Mouse (Mus musculus) CH12.LX (cell line): ENCODE measurements around the gene Mxd1. TPM values are rescaled to one million over a fixed set of nuclear protein-coding genes. Genes with fewer than 3 reads are reported as not detected.

Source experiments
- DNase-seq: peaks from one replicate; pipeline ENCODE4 v3.0.0-alpha.2; 2013; ENCODE audit errors: extremely low read depth
- H3K27ac ChIP-seq: 2 replicates; pipeline ENCODE4 v1.5.1; 2012; ENCODE audit warnings: low read depth, mild to moderate bottlenecking, control low read depth, moderate library complexity; ENCODE audit not compliant: insufficient read depth
- H3K27me3 ChIP-seq: replicated peaks from 2 replicates; pipeline ENCODE3; 2012; ENCODE audit warnings: inconsistent platforms
- H3K36me3 ChIP-seq, 2 experiments: replicated peaks in 1 of 2; 2 replicates each; pipeline versions ENCODE3 to v1.6.1; 2012; ENCODE audit warnings: inconsistent platforms in 1 of 2, low read length in 1 of 2, mild to moderate bottlenecking in 1 of 2, mixed read lengths in 1 of 2, moderate library complexity in 1 of 2; ENCODE audit not compliant: control insufficient read depth in 1 of 2, insufficient read depth in 1 of 2
- H3K4me1 ChIP-seq, 2 experiments: 2 replicates each; pipeline ENCODE4 v1.6.1; 2012; ENCODE audit warnings: inconsistent platforms in 1 of 2, moderate library complexity in 1 of 2; ENCODE audit not compliant: insufficient read depth in 2 of 2, control insufficient read depth in 1 of 2
- H3K4me2 ChIP-seq: 2 replicates; pipeline ENCODE4 v1.6.1; 2012; ENCODE audit warnings: low read depth, mild to moderate bottlenecking, control low read depth; ENCODE audit not compliant: poor library complexity, insufficient read depth, severe bottlenecking
- H3K4me3 ChIP-seq, 3 experiments: fragments of 150-350 bp in 1 of 3; sonication (generic) in 1 of 3; replicated peaks in 1 of 3; 2 replicates each; pipeline versions ENCODE3 to v1.5.1; 2011 to 2012; ENCODE audit warnings: low read depth in 2 of 3, low read length in 2 of 3, mild to moderate bottlenecking in 2 of 3, moderate library complexity in 2 of 3, control low read depth in 1 of 3, improper control_type of control experiment in 1 of 3, inconsistent platforms in 1 of 3, mixed read lengths in 1 of 3; ENCODE audit not compliant: poor library complexity in 1 of 3
- H3K79me2 ChIP-seq: replicated peaks from 2 replicates; pipeline ENCODE4 v1.6.1; 2012; ENCODE audit warnings: mild to moderate bottlenecking, moderate library complexity; ENCODE audit not compliant: control insufficient read depth, poor library complexity, insufficient read depth, severe bottlenecking; ENCODE audit errors: extremely low read depth
- H3K9ac ChIP-seq: 2 replicates; pipeline ENCODE4 v1.6.1; 2012; ENCODE audit warnings: low read depth, mild to moderate bottlenecking, control low read depth, moderate library complexity; ENCODE audit not compliant: insufficient read depth
- H3K9me3 ChIP-seq: replicated peaks from 2 replicates; pipeline ENCODE3; 2012; ENCODE audit warnings: low read length, inconsistent platforms, mixed read lengths
- BHLHE40 ChIP-seq: IDR thresholded peaks from 2 replicates; pipeline ENCODE4 v1.6.1; 2011; ENCODE audit warnings: mild to moderate bottlenecking, low read depth, low read length, improper control_type of control experiment
- ETS1 ChIP-seq: conservative IDR thresholded peaks from 2 replicates; pipeline ENCODE4 v1.6.1; 2012; ENCODE audit warnings: low read depth, mild to moderate bottlenecking, inconsistent platforms, low read length, improper control_type of control experiment, moderate library complexity
- HCFC1 ChIP-seq: IDR thresholded peaks from 2 replicates; pipeline ENCODE4 v1.6.1; 2012; ENCODE audit warnings: low read depth, mild to moderate bottlenecking, inconsistent platforms, low read length, improper control_type of control experiment
- IRF4 ChIP-seq: IDR thresholded peaks from 2 replicates; pipeline ENCODE4 v1.6.1; 2014; ENCODE audit warnings: low read depth, mild to moderate bottlenecking, inconsistent platforms, low read length, improper control_type of control experiment
- JUN ChIP-seq: IDR thresholded peaks from 2 replicates; pipeline ENCODE4 v1.6.1; 2011; ENCODE audit warnings: low read depth, mild to moderate bottlenecking, low read length, improper control_type of control experiment, moderate library complexity; ENCODE audit not compliant: insufficient read depth
- MEF2A ChIP-seq: IDR thresholded peaks from 2 replicates; pipeline ENCODE4 v1.6.1; 2014; ENCODE audit warnings: low read depth, mild to moderate bottlenecking, inconsistent platforms, low read length, improper control_type of control experiment, borderline replicate concordance
- MXI1 ChIP-seq: IDR thresholded peaks from 2 replicates; pipeline ENCODE4 v1.6.1; 2011; ENCODE audit warnings: mild to moderate bottlenecking, low read depth, low read length, improper control_type of control experiment
- MYC ChIP-seq: IDR thresholded peaks from 2 replicates; pipeline ENCODE4 v1.6.1; 2011; ENCODE audit warnings: low read depth, mild to moderate bottlenecking, improper control_type of control experiment, low read length
- NELFE ChIP-seq: IDR thresholded peaks from 2 replicates; pipeline ENCODE4 v1.6.1; 2011; ENCODE audit warnings: low read depth, low read length, improper control_type of control experiment
- NRF1 ChIP-seq: IDR thresholded peaks from 2 replicates; pipeline ENCODE4 v1.6.1; 2014; ENCODE audit warnings: low read depth, mild to moderate bottlenecking, inconsistent platforms, low read length, improper control_type of control experiment, moderate library complexity
- PAX5 ChIP-seq: IDR thresholded peaks from 2 replicates; pipeline ENCODE4 v1.6.1; 2012; ENCODE audit warnings: low read length, inconsistent platforms, mixed read lengths
- POLR2A ChIP-seq: IDR thresholded peaks from 2 replicates; pipeline ENCODE4 v1.6.1; 2011; ENCODE audit warnings: low read depth, mild to moderate bottlenecking, improper control_type of control experiment, low read length
- SIN3A ChIP-seq: IDR thresholded peaks from 2 replicates; pipeline ENCODE4 v1.6.1; 2012; ENCODE audit warnings: low read length, improper control_type of control experiment, inconsistent platforms
- UBTF ChIP-seq: IDR thresholded peaks from 2 replicates; pipeline ENCODE4 v1.6.1; 2012; ENCODE audit warnings: low read depth, mild to moderate bottlenecking, inconsistent platforms, low read length, improper control_type of control experiment, moderate library complexity
- USF1 ChIP-seq: IDR thresholded peaks from 2 replicates; pipeline ENCODE4 v1.6.1; 2014; ENCODE audit warnings: low read depth, mild to moderate bottlenecking, inconsistent platforms, low read length, improper control_type of control experiment
- USF2 ChIP-seq: conservative IDR thresholded peaks from 2 replicates; pipeline ENCODE4 v1.6.1; 2011; ENCODE audit warnings: low read depth, low read length, improper control_type of control experiment
- ZNF384 ChIP-seq: IDR thresholded peaks from 2 replicates; pipeline ENCODE4 v1.6.1; 2012; ENCODE audit warnings: low read depth, low read length, improper control_type of control experiment, inconsistent platforms
- dilution Hi-C: fragments of 300-500 bp; cut with MboI; formaldehyde crosslinking; loops from 2 replicates; pipeline ENCODE4 v1.14.3; 2020; ENCODE audit warnings: low sequenced_read_pairs; ENCODE audit not compliant: extremely low pct_unique_long_range_greater_than_20kb, extremely low pct_ligation_motif_present
- in situ Hi-C: fragments of 300-500 bp; cut with MboI; formaldehyde crosslinking; loops from 3 replicates; pipeline ENCODE4 v1.14.3; 2019; ENCODE audit warnings: low sequenced_read_pairs, low pct_ligation_motif_present, low pct_unique_long_range_greater_than_20kb, mixed read lengths
- polyA plus RNA-seq: library from polyadenylated mRNA; unstranded; fragments of >175 nt; gene quantifications from 2 replicates; pipeline ENCODE4 v1.2.1, GENCODE M21; 2012; ENCODE audit warnings: low read depth; ENCODE audit not compliant: insufficient read length
- total RNA-seq, 2 experiments: library from RNA; depleted of rRNA; stranded (reverse); fragments of 300-350 nt in 1 of 2; fragments of >200 nt in 1 of 2; gene quantifications; 2 replicates each; pipeline ENCODE4 v1.2.3; 2012 to 2014

Gene Mxd1
- total and polyA plus RNA-seq, 3 experiments: 0.50 to 1.6 (median 0.97) TPM

DNA sequence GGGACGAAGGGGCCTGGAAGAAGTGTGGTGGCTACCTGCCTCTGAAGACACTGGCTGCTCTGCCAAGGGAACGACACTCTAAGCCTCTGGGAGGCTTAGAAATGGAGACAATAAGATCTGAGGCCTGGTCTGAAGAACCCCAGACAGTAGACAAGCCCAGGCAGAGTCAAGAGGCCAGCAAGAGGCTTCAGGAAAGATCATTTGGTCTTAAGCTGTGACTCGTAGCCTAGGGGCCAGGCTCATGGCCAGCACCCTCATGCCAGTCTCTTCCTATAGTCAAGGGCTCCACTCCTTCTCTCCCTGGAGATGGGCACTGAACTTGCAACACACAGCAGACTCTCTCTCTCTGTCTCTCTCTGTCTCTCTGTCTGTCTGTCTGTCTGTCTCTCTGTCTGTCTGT lies 28.8 kb downstream of the Mxd1 start:
- in situ Hi-C loops (no loop called here), dilution Hi-C loops (no loop called here)
- no peaks in the 10 kb centered on the region for H3K36me3 ChIP-seq
- H3K27me3 ChIP-seq: no peaks in the 10 kb centered on the region
- DNase-seq: no peak
- H3K4me3 ChIP-seq: no peak overlapping the region
- H3K27ac ChIP-seq: no peak overlapping the region
- H3K4me1 ChIP-seq: peaks cover 9 to 18% of the 10 kb centered on the region in 2 experiments
- TF ChIP-seq MXI1: no peak
- TF ChIP-seq POLR2A: no peak
- TF ChIP-seq USF1: no peak
- no peak for TF ChIP-seq JUN
- TF ChIP-seq USF2: no peak
- no peak for TF ChIP-seq BHLHE40
- no peak overlapping the region for H3K4me2 ChIP-seq
- H3K9ac ChIP-seq: no peak overlapping the region
- H3K9me3 ChIP-seq: no peaks in the 10 kb centered on the region
- no peaks in the 10 kb centered on the region for H3K79me2 ChIP-seq

DNA sequence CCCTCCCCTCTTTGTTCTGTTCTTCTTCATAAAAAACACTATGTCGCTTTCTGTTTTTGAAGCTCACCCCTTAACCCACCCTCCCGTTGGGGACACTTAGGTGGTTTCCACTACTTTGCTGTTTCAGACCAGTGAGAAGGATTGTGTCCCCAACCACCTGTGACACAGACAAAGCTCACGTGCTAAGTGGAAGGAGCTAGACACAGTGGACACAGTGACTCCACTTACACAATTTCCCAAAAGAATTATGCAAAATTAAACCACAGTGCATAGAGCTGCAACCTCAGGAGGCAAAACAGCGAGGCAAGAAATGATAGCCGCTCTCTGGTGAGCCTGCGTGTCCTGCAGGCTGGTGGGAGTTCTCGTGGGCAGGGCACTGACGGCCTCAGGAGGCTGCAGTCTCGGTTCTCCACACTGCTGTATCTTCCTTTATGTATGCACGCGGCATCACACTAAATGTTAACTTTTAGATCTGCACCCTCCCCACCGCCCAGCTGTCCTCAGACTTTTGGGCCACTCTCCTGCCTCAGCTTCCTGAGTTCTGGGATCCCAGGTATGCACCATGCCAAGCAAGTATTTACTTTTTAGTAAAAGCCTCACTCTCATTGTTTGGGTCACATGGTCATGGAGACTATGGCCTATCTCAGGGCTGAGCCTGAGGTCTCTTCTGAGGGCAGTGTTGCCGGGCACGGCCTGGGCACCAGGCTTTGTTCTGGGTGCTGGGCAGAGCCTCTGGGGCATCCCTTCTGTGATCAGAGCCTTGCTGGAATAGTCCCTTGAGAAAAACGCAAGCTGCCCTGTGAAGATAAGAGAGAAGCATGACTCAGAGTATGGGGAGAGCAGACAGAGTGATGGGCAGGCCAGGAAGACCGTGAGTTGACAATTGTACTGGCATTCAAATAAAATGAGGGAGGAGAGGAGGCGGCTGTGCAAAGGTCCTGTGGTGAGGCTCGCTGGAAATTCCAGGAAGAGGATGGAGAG lies 29.5 kb downstream of the Mxd1 start:
- dilution Hi-C loops: no loop called here
- TF ChIP-seq PAX5: no peak
- TF ChIP-seq MYC: no peak
- no peak for TF ChIP-seq HCFC1
- no peak for TF ChIP-seq UBTF
- peak; percentile 84 for TF ChIP-seq BHLHE40
- no peak for TF ChIP-seq NRF1
- no peak for TF ChIP-seq NELFE
- TF ChIP-seq IRF4: no peak
- peak; percentile 43; the same call in 1 of the 2 replicates for TF ChIP-seq ETS1
- TF ChIP-seq ZNF384: no peak
- no peak for TF ChIP-seq USF1
- no peak for TF ChIP-seq SIN3A
- TF ChIP-seq MEF2A: no peak
- TF ChIP-seq, all 38 proteins: peak for 2
- H3K79me2 ChIP-seq: no peaks in the 10 kb centered on the region
- H3K9ac ChIP-seq: no peak overlapping the region
- no peak overlapping the region for H3K4me3 ChIP-seq
- no peaks in the 10 kb centered on the region for H3K9me3 ChIP-seq
- no peaks in the 10 kb centered on the region for H3K27me3 ChIP-seq
- no peak overlapping the region for H3K27ac ChIP-seq
- peaks cover 9 to 18% of the 10 kb centered on the region in 2 experiments for H3K4me1 ChIP-seq
- no peaks in the 10 kb centered on the region for H3K36me3 ChIP-seq
- no peak for DNase-seq
- H3K4me2 ChIP-seq: no peak overlapping the region
- in situ Hi-C loops: no loop called here
